Mouse (Mus musculus): ENCODE results near the gene Synj2.

Gene Synj2

DNA sequence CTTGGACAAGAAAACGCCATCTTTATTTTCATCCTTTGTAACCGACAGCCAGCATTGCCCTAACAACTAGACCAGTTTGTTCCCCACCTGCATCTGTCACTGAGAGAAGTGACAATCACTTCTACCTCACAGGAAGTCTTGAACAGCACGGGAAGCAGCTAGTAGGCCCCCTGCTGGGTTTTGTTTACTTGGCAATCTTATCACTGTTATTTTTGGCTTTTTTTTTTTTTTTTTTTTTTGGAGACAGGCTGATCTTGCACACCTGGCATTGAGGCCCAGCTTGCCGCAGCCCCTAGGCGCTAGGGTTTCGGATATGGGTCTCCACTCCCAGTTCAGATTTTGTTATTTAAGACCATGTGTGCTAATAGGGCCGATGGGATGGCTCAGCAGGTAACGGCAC, 32.5 kb downstream of the Synj2 start:
- in situ Hi-C loops (cut with MboI, MseI) = no loop called here

- in situ Hi-C loops (cut with MboI, MseI) = loop anchor here (5.0 kb wide), 1 partner anchor 37 kb away; no protein-coding TSS in a partner anchor
These were observed 34.3 kb downstream of the Synj2 start for GRCm38 (mm10) chr17:5975099-5975977.

DNA sequence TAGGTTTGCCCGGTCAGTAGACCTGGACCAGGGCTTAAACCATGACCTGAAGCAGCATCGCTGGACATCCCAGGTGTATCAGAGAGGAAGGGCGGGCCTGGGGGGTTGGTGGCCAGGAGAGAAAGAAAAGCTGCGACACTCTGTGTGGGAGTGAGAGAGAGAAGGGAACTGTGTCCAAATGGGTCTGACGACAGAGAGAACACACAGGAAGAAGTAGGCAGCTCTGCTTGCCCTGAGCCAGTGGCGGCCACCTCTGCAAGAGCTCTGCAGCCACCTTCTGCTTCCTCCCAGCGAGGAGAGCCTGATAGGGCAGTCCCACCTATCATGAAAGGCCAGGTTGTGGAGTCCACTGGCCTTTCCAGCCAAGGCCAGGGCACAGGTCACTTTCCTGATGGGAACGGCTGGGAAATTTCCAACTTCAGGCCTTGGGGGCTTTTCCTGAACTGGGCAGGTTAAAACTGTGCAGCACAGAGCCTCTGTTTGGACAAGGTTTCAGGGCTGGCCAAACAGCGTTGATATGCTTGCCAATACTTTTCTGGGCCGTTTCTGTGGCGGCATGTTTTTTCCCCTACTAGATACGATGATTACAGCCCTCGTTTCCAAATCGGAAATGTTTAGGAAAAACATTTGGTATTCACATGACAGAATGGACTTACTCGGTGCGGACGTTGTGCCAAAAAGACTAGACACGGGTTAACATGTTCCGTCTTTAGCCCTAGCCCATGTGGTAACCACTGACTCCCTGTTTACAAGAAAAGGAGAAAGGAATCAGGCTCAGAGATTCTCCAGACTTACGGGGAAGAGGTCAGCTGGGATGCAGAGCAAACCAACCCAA, 35.4 kb downstream of the Synj2 start:
- in situ Hi-C loops (cut with MboI, MseI) = loop anchor here (5.0 kb wide), 1 partner anchor 36 kb away; no protein-coding TSS in a partner anchor

GRCm38 (mm10) chr17:5977056-5977920, 36.2 kb downstream of the Synj2 start:
- in situ Hi-C loops (cut with MboI, MseI) = loop anchor here (5.0 kb wide), 1 partner anchor 35 kb away; no protein-coding TSS in a partner anchor

GRCm38 (mm10) chr17:5977921-5978504, 36.9 kb downstream of the Synj2 start:
- in situ Hi-C loops (cut with MboI, MseI) = loop anchor here (5.0 kb wide), 1 partner anchor 34 kb away; no protein-coding TSS in a partner anchor

GRCm38 (mm10) chr17:5978505-5979077, 37.5 kb downstream of the Synj2 start:
- in situ Hi-C loops (cut with MboI, MseI) = loop anchor here (5.0 kb wide), 1 partner anchor 34 kb away; no protein-coding TSS in a partner anchor

DNA sequence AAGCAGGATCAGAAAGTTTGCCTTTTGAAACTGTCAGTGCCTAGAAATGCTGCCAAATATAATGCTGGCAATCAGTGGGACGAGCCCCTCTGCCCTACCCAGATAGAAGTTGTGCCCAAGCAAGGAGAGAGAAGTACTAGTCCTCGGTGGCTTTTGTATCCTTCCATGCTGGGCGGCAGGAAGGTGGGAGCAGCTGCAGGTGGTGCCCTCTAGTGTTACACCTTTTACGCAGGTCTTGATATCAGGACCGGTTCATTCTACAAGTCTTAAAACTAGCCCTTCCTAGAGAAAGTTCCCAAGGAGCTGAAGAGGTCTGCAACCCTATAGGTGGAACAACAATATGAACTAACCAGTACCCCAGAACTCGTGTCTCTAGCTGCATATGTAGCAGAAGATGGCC, 39.8 kb downstream of the Synj2 start:
- in situ Hi-C loops (cut with MboI, MseI) = no loop called here

DNA sequence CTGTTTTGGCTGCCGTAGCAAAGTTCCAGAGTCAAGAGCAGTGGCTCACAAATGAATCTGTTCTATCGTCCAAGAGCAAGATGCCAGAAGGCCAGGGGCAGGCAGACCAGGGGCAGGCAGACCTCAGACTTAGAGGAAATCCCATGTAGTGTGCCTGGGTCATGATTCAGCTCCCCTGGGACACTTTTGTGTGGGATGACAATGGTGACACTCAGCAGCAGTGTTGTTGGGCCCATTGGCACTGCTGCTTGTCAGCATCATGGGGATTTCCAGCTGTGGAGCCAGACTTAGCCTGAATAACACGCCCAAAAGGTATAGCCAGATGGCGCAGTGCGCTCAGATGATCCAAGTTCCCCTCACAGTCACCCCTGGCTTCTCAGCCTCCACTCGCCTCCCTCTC, 42.1 kb downstream of the Synj2 start:
- in situ Hi-C loops (cut with MboI, MseI) = no loop called here

DNA sequence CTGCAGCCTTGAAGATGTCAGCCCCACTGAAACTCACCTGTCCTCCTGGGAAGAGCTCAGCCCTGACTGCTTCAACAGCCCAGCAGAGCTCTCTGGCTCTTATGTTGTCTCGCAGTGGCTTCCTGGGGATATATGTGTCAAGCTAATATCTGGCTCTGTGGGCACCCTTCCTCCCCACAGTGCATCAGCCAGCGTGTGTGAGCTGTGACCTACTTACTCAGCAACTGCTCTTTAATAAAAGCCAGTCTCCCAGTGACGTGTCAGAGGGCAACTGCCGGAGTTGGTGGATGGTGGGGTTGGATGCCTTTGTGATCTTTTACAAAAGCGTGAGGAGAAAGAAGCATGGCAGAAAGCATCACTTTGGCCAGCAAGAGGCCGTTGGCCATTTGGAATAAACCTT, 42.8 kb downstream of the Synj2 start:
- in situ Hi-C loops (cut with MboI, MseI) = no loop called here

GRCm38 (mm10) chr17:5984700-5985231, 43.7 kb downstream of the Synj2 start:
- in situ Hi-C loops (cut with MboI, MseI) = no loop called here

DNA sequence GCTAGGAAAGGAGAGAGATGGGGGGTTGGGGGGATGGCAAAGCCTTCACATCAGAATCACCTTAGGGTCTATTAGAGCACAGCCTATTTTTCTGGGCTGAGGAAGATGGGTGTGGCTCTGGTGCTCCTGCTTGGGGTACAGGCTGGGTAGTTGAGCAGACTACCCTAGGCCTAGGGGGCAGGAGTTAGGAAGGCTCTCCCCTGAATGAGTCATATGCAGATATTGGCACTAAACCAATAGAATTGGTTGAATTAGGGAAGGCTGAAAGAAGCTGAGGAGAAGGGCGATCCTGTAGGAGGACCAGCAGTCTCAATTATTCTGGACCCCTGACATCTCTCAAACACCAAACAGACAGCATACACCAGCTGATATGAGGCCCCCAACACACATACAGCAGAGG, 44.2 kb downstream of the Synj2 start:
- in situ Hi-C loops (cut with MboI, MseI) = no loop called here

DNA sequence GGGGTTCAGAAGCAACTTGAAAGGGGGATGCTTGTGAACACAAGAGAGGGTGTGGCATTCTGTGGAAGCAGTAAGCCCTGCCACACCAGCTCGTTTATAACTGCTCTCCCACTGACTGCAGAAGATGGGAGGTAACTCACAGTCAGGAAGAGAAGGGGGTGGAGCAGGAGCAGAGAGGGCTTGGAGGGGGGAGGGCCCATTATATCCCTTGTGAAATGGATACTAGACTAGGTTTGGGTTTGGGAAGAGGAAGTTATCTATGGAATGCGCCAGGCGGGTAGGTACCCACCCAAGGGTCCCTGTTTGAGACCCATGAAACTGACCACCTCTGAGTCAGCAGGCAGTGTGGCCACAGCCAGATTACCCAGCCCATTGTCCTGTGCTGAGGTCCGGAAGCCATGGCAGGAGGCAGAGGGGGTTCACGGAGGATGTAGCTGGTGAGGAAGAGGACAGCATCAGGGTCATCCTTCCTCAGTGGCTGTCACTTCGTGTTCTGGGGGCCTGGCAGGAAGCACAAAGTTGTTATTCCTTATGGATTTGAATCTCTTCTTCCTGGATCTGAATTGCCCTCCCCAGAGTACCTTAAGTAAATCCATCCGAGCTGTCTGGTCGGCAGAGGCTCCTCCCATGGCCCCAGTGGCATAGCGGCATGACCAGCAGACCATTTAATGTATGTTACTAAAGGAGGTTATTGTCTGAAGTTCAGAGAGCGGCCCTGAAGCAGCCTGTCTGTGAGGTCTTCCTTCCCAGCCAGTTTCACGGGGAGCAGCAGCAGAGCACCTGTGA, 46.4 kb downstream of the Synj2 start:
- in situ Hi-C loops (cut with MboI, MseI) = no loop called here

DNA sequence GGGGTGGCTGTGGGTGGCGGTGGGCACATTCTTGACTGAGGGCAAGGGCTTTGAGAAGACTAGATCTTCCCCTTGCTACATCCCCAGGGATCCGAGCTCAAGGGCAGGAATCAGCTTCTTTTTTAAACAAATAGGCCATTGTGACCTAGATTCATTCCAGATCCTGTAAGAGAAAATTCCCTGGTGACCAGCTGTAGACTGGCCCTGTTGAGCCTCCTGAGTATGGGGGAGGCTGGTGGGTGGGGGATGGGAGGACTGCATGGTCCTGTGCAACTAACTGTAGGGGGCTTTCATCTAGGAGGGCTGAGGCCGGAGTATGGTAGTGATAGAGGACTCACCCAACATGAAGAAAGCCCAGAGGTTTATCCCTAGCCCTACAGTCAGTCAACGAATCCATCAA, 47.0 kb downstream of the Synj2 start:
- in situ Hi-C loops (cut with MboI, MseI) = no loop called here

GRCm38 (mm10) chr17:5992866-5993580, 51.9 kb downstream of the Synj2 start:
- in situ Hi-C loops (cut with MboI, MseI) = no loop called here

GRCm38 (mm10) chr17:5993581-5994260, 52.6 kb downstream of the Synj2 start:
- in situ Hi-C loops (cut with MboI, MseI) = no loop called here

DNA sequence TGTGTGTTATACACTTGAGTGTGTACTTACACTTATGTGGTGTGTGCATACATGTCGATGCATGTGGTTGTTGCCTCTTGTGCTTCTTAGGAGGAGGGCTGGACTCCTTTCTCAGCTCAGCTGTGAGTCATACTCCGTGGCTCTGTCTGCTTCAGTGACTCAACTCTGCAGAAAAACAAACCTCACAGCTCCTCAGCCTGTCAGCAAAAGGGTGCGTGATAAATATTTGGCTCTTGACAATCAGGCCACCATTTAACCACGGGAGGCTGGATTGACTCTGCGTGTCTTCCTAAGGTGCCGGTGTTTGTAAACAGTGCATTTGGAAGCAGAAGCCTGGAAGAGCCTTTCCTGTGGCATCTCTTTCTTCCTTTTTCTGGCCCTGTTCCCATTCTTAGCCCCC, 53.5 kb downstream of the Synj2 start:
- in situ Hi-C loops (cut with MboI, MseI) = no loop called here

DNA sequence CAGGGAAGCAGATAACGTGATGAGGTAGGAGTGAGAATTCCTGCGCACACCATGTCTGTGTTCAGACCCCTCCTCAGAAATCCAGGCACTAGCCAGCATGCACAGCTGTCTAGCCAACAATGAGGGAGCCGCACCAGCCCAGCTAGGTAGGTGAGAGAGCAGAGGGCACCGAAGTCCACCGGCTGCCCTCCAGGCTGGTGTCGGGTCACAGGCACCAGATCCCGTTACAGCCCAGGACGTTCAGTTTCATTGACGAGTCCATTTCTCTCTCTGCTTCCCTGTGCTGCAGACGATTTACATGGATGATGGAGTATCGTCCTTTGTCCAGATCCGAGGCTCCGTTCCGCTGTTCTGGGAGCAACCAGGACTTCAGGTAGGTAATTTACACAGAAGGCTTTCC, 55.5 kb downstream of the Synj2 start:
- in situ Hi-C loops (cut with MboI, MseI) = no loop called here
